Mouse (Mus musculus): Measurements from ENCODE around the gene Paqr7.

DNA sequence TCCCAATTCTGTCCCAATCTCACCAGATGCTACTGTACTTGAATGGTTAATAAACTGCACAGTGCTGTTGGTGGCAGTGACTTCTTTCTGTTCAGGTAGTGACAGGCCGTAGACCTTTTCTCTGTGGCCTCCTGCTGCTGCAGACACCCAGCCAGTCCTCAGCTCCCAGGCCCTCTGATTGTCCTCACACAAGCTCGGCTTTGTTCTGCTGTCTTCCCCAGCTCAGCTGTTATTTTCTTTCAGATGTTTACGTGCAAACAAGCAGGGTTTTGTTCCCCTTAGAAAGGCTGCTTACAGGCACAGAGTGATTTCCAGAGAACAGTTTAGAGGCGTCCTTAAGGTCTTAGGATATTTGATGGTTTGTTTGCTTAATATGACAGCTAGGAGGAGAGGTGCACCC lies 22.7 kb upstream of the Paqr7 start:
- TF ChIP-seq POLR2A (IDR thresholded peaks at IDR 0.05; ENCODE audit: low read depth, low read length) (no peak), CTCF (IDR thresholded peaks at IDR 0.05; ENCODE audit: extremely low read depth, insufficient read depth, insufficient read length, insufficient replicate concordance) (no peak)
